Mouse (Mus musculus) liver, embryonic 14.5 days (tissue): ENCODE measurements at regions not wholly inside any gene's neighbourhood (a gene's known extent, or its start where the extent isn't known, plus 50 kb on each side); places are given as distances from the start of the nearest gene placed in this dataset.

ENCODE experiments used
- CTCF ChIP-seq: IDR thresholded peaks from 2 replicates; pipeline ENCODE4 v1.5.1; 2016; ENCODE audit warnings: antibody characterized with exemption, low read depth, control low read depth
- EP300 ChIP-seq: IDR thresholded peaks from 2 replicates; pipeline ENCODE4 v1.6.1; 2016; ENCODE audit warnings: antibody characterized with exemption, low read depth

DNA sequence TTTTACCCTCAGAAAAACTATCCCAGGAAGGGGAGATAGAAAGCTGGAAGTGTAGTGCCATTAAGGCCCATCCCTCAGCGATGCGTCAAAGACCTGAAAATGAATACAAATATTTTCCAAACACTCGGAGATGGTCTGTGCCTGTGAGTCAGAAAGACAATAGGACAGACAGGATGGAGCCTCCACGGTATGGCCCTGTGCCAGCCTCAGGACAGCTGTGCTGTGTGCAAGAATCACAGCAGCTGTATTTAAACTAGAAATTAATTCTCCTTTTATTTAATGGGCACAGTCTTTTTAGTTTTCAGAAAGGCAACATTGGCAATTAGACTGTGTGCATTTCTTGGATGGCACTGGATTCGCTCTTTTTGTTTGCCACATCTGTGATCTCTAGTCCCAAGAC, 340.9 kb upstream of the Shh start:
- TF ChIP-seq CTCF (no peak), EP300 (no peak)
